Mouse (Mus musculus) liver, embryonic 15.5 days (tissue): Measurements from ENCODE around the gene Nck2. TPM values are rescaled to one million over a fixed set of nuclear protein-coding genes. Genes with fewer than 3 reads are reported as not detected.

Experiments
- ATAC-seq: fragments of 200-750 bp; cut with Nextera tagmentation; 2 replicates; pipeline ENCODE4 v1.8.0; 2017; ENCODE audit warnings: moderate number of reproducible peaks, mild to moderate bottlenecking, moderate library complexity; ENCODE audit not compliant: insufficient read depth
- H3K27ac ChIP-seq: fragments of 300-500 bp; sonication (generic); replicated peaks from 2 replicates; pipeline ENCODE4 v1.5.1; 2015; ENCODE audit warnings: mild to moderate bottlenecking, inconsistent platforms
- H3K27me3 ChIP-seq: fragments of 300-500 bp; sonication (generic); 2 replicates; pipeline ENCODE4 v1.6.1; 2015; ENCODE audit warnings: mild to moderate bottlenecking, inconsistent platforms
- H3K36me3 ChIP-seq: fragments of 300-500 bp; sonication (generic); replicated peaks from 2 replicates; pipeline ENCODE4 v1.6.1; 2015; ENCODE audit warnings: moderate library complexity, mild to moderate bottlenecking, inconsistent platforms
- H3K4me1 ChIP-seq: fragments of 300-500 bp; sonication (generic); replicated peaks from 2 replicates; pipeline ENCODE4 v1.6.1; 2015; ENCODE audit warnings: inconsistent platforms
- H3K4me2 ChIP-seq: fragments of 300-500 bp; sonication (generic); 2 replicates; pipeline ENCODE4 v1.6.1; 2015; ENCODE audit warnings: moderate library complexity, mild to moderate bottlenecking, inconsistent platforms
- H3K4me3 ChIP-seq: fragments of 300-500 bp; sonication (generic); replicated peaks from 2 replicates; pipeline ENCODE4 v1.5.1; 2015; ENCODE audit warnings: mild to moderate bottlenecking, inconsistent platforms
- H3K9ac ChIP-seq: fragments of 300-500 bp; sonication (generic); 2 replicates; pipeline ENCODE4 v1.6.1; 2015; ENCODE audit warnings: moderate library complexity, mild to moderate bottlenecking, inconsistent platforms
- H3K9me3 ChIP-seq: fragments of 300-500 bp; sonication (generic); replicated peaks from 2 replicates; pipeline ENCODE4 v1.6.1; 2016; ENCODE audit warnings: inconsistent platforms
- WGBS: fragments of 180-500 bp; shearing (Covaris S2); methylation state at CpG from one replicate; pipeline ENCODE4 v1.1.7; 2015; ENCODE audit warnings: mixed read lengths; ENCODE audit not compliant: insufficient replicate concordance; 5-methylcytosine and 5-hydroxymethylcytosine counted together
- polyA plus RNA-seq: library from polyadenylated mRNA; unstranded; fragments of >200 nt; fragmentation: Nextera tagmentation; extraction: Ambion mirVana; gene quantifications from 2 replicates; pipeline ENCODE4 v1.2.1, GENCODE M21; 2015

Nck2 gene
- 10.2 and 10.8 TPM in 2 replicates for polyA plus RNA-seq

- 34% methylated on average over 9 of the region's 9 CpGs for WGBS
- Histone ChIP-seq H3K27me3 (no peaks in the 10 kb centered on the region), H3K4me3 (peak within 1 kb of the TSS; percentile 93), H3K36me3 (no peaks in the 10 kb centered on the region), H3K4me1 (peaks cover 43% of the 10 kb centered on the region), H3K4me2 (peak within 1 kb of the TSS; percentile 97), H3K9me3 (no peaks in the 10 kb centered on the region), H3K9ac (peak within 1 kb of the TSS; percentile 90), H3K27ac (peak within 1 kb of the TSS; percentile 82)
- no peak for ATAC-seq
Observed at GRCm38 (mm10) chr1:43444531-43444930, at the start of gene Nck2. TSS of gene Nck2 (plus strand) at chr1:43444579.

- Histone ChIP-seq H3K9me3 (no peaks in the 10 kb centered on the region), H3K27me3 (no peaks in the 10 kb centered on the region), H3K9ac (no peak overlapping the region), H3K4me2 (no peak overlapping the region), H3K36me3 (no peaks in the 10 kb centered on the region), H3K4me3 (no peak overlapping the region), H3K4me1 (peaks cover 14% of the 10 kb centered on the region; the same call in 1 of the 2 replicates), H3K27ac (no peak overlapping the region)
- ATAC-seq = no peak
- 66% methylated on average over 2 of the region's 2 CpGs for WGBS
Observed at GRCm38 (mm10) chr1:43395040-43395439, 49.3 kb upstream of the Nck2 start.

GRCm38 (mm10) chr1:43395799-43396198, 48.6 kb upstream of the Nck2 start:
- Histone ChIP-seq H3K36me3 (no peaks in the 10 kb centered on the region), H3K4me3 (no peak overlapping the region), H3K4me1 (peaks cover 14% of the 10 kb centered on the region; the same call in 1 of the 2 replicates), H3K9ac (no peak overlapping the region), H3K9me3 (no peaks in the 10 kb centered on the region), H3K27ac (no peak overlapping the region), H3K27me3 (no peaks in the 10 kb centered on the region), H3K4me2 (no peak overlapping the region)
- 73% methylated on average over 1 of the region's 1 CpGs for WGBS
- no peak for ATAC-seq

- H3K27ac ChIP-seq = no peak overlapping the region
- no peak overlapping the region for H3K4me2 ChIP-seq
- H3K36me3 ChIP-seq = no peaks in the 10 kb centered on the region
- H3K27me3 ChIP-seq = no peaks in the 10 kb centered on the region
- 69% methylated on average over 5 of the region's 5 CpGs for WGBS
- ATAC-seq = no peak
- H3K9me3 ChIP-seq = no peaks in the 10 kb centered on the region
- no peak overlapping the region for H3K9ac ChIP-seq
- no peak overlapping the region for H3K4me3 ChIP-seq
- peaks cover 14% of the 10 kb centered on the region; the same call in 1 of the 2 replicates for H3K4me1 ChIP-seq
Observed at GRCm38 (mm10) chr1:43396522-43396921, 47.9 kb upstream of the Nck2 start.

- no peak overlapping the region for H3K4me3 ChIP-seq
- no peaks in the 10 kb centered on the region for H3K27me3 ChIP-seq
- no peak overlapping the region for H3K27ac ChIP-seq
- peaks cover 14% of the 10 kb centered on the region; the same call in 1 of the 2 replicates for H3K4me1 ChIP-seq
- H3K9me3 ChIP-seq = no peaks in the 10 kb centered on the region
- ATAC-seq = no peak
- no peak overlapping the region for H3K9ac ChIP-seq
- 72% methylated on average over 2 of the region's 2 CpGs for WGBS
- H3K36me3 ChIP-seq = no peaks in the 10 kb centered on the region
- no peak overlapping the region for H3K4me2 ChIP-seq
Observed at GRCm38 (mm10) chr1:43397096-43397495, 47.3 kb upstream of the Nck2 start.

- Histone ChIP-seq H3K9ac (no peak overlapping the region), H3K27me3 (no peaks in the 10 kb centered on the region), H3K36me3 (no peaks in the 10 kb centered on the region), H3K9me3 (no peaks in the 10 kb centered on the region), H3K4me1 (peaks cover 14% of the 10 kb centered on the region; the same call in 1 of the 2 replicates), H3K27ac (0 out of 2 replicates have a peak overlapping the region, but pooled peaks have one; percentile 1), H3K4me3 (no peak overlapping the region), H3K4me2 (no peak overlapping the region)
- no peak for ATAC-seq
- 64% methylated on average over 10 of the region's 10 CpGs for WGBS
Observed at GRCm38 (mm10) chr1:43398738-43399601, 45.4 kb upstream of the Nck2 start.

- peaks cover 15% of the 10 kb centered on the region; the same call in 1 of the 2 replicates for H3K4me1 ChIP-seq
- WGBS = 14% methylated on average over 8 of the region's 8 CpGs
- H3K9me3 ChIP-seq = no peaks in the 10 kb centered on the region
- H3K27me3 ChIP-seq = no peaks in the 10 kb centered on the region
- no peak overlapping the region for H3K9ac ChIP-seq
- H3K4me3 ChIP-seq = no peak overlapping the region
- H3K4me2 ChIP-seq = no peak overlapping the region
- 0 out of 2 replicates have a peak overlapping the region, but pooled peaks have one; percentile 1 for H3K27ac ChIP-seq
- ATAC-seq = peak; percentile 79
- H3K36me3 ChIP-seq = no peaks in the 10 kb centered on the region
Observed at GRCm38 (mm10) chr1:43399602-43400216, 44.7 kb upstream of the Nck2 start.

GRCm38 (mm10) chr1:43400655-43401054, 43.7 kb upstream of the Nck2 start:
- ATAC-seq = no peak
- Histone ChIP-seq H3K9ac (no peak overlapping the region), H3K4me1 (peaks cover 17% of the 10 kb centered on the region; the same call in 1 of the 2 replicates), H3K4me3 (no peak overlapping the region), H3K4me2 (no peak overlapping the region), H3K9me3 (no peaks in the 10 kb centered on the region), H3K36me3 (no peaks in the 10 kb centered on the region), H3K27me3 (no peaks in the 10 kb centered on the region), H3K27ac (no peak overlapping the region)
- WGBS = 65% methylated on average over 3 of the region's 3 CpGs

GRCm38 (mm10) chr1:43403341-43403740, 41.0 kb upstream of the Nck2 start:
- Histone ChIP-seq H3K4me3 (no peak overlapping the region), H3K36me3 (no peaks in the 10 kb centered on the region), H3K4me1 (peaks cover 17% of the 10 kb centered on the region; the same call in 1 of the 2 replicates), H3K9ac (no peak overlapping the region), H3K4me2 (no peak overlapping the region), H3K27ac (no peak overlapping the region), H3K27me3 (no peaks in the 10 kb centered on the region), H3K9me3 (no peaks in the 10 kb centered on the region)
- no peak for ATAC-seq

- no peak overlapping the region for H3K4me2 ChIP-seq
- no peak for ATAC-seq
- H3K36me3 ChIP-seq = no peaks in the 10 kb centered on the region
- H3K4me1 ChIP-seq = peaks cover 4% of the 10 kb centered on the region; the same call in 1 of the 2 replicates
- 42% methylated on average over 9 of the region's 9 CpGs for WGBS
- no peaks in the 10 kb centered on the region for H3K9me3 ChIP-seq
- H3K9ac ChIP-seq = no peak overlapping the region
- no peak overlapping the region for H3K4me3 ChIP-seq
- H3K27me3 ChIP-seq = no peaks in the 10 kb centered on the region
- no peak overlapping the region for H3K27ac ChIP-seq
Observed at GRCm38 (mm10) chr1:43404693-43405678, 39.4 kb upstream of the Nck2 start.
